Mouse (Mus musculus): ENCODE data around the gene Zfp987. TPM values are rescaled to one million over a fixed set of nuclear protein-coding genes. Genes with fewer than 3 reads are reported as not detected.
"Not testable (repeated sequence)": the region's sequence is repeated elsewhere in the genome, so short reads cannot be mapped to it uniquely, and the experiment has no call there.

Gene Zfp987
- polyA plus RNA-seq (2012; rRNA removed) (not detected in 2 replicates), polyA plus RNA-seq (2014; fragmentation: Nextera tagmentation; extraction: Ambion mirVana) (0.08 and 0.18 TPM in 2 replicates)

GRCm38 (mm10) chr4:146096998-146097397, at the start of gene Zfp987:
Gene Zfp987 (plus strand): TSS chr4:146097298.
- H3K36me3 ChIP-seq (ENCODE audit: control insufficient read depth, insufficient read depth, low read length); H3K9ac ChIP-seq (ENCODE audit: low read depth, low read length, severe bottlenecking); H3K9me3 ChIP-seq (ENCODE audit: control insufficient read depth, low read length); H3K4me1 ChIP-seq (ENCODE audit: control insufficient read depth, insufficient read depth, low read length); H3K27me3 ChIP-seq (ENCODE audit: control insufficient read depth, insufficient read depth, low read length); H3K4me2 ChIP-seq (replicated peaks; ENCODE audit: low read depth, low read length, severe bottlenecking); DNase-seq (ENCODE audit: low spot score); ATAC-seq (ENCODE audit: low FRiP score, low read depth); H3K4me3 ChIP-seq (replicated peaks; ENCODE audit: low read length); H3K27ac ChIP-seq (replicated peaks; ENCODE audit: low read depth, low read length): not testable (repeated sequence)
- 60% methylated on average over 1 of the region's 3 CpGs for WGBS

GRCm38 (mm10) chr4:146052536-146052935, 44.6 kb upstream of the Zfp987 start:
- not testable (repeated sequence) for H3K9ac ChIP-seq (ENCODE audit: low read depth, low read length, severe bottlenecking); H3K27ac ChIP-seq (replicated peaks; ENCODE audit: low read depth, low read length); H3K4me2 ChIP-seq (replicated peaks; ENCODE audit: low read depth, low read length, severe bottlenecking); DNase-seq (ENCODE audit: low spot score); H3K36me3 ChIP-seq (ENCODE audit: control insufficient read depth, insufficient read depth, low read length); H3K4me3 ChIP-seq (replicated peaks; ENCODE audit: low read length); H3K27me3 ChIP-seq (ENCODE audit: control insufficient read depth, insufficient read depth, low read length); H3K4me1 ChIP-seq (ENCODE audit: control insufficient read depth, insufficient read depth, low read length); ATAC-seq (ENCODE audit: low FRiP score, low read depth)
- WGBS: 70% methylated on average over 1 of the region's 1 CpGs
- peaks cover 23% of the 10 kb centered on the region for H3K9me3 ChIP-seq (ENCODE audit: control insufficient read depth, low read length)

GRCm38 (mm10) chr4:146053445-146053844, 43.7 kb upstream of the Zfp987 start:
- not testable (repeated sequence) for H3K27ac ChIP-seq (replicated peaks; ENCODE audit: low read depth, low read length)

GRCm38 (mm10) chr4:146055335-146055734, 41.8 kb upstream of the Zfp987 start:
- H3K9ac ChIP-seq (ENCODE audit: low read depth, low read length, severe bottlenecking): no peak overlapping the region
- no peak overlapping the region for H3K27ac ChIP-seq (replicated peaks; ENCODE audit: low read depth, low read length)
- H3K36me3 ChIP-seq (ENCODE audit: control insufficient read depth, insufficient read depth, low read length): no peaks in the 10 kb centered on the region
- no peak for DNase-seq (ENCODE audit: low spot score)
- peaks cover 37% of the 10 kb centered on the region for H3K9me3 ChIP-seq (ENCODE audit: control insufficient read depth, low read length)
- WGBS: 75% methylated on average over 2 of the region's 2 CpGs
- H3K4me3 ChIP-seq (replicated peaks; ENCODE audit: low read length): no peak overlapping the region
- ATAC-seq (ENCODE audit: low FRiP score, low read depth): no peak
- H3K27me3 ChIP-seq (ENCODE audit: control insufficient read depth, insufficient read depth, low read length): no peaks in the 10 kb centered on the region
- no peak overlapping the region for H3K4me2 ChIP-seq (replicated peaks; ENCODE audit: low read depth, low read length, severe bottlenecking)
- no peaks in the 10 kb centered on the region for H3K4me1 ChIP-seq (ENCODE audit: control insufficient read depth, insufficient read depth, low read length)
- no peak for TF ChIP-seq POLR2A (IDR thresholded peaks at IDR 0.05; ENCODE audit: borderline replicate concordance, extremely low read depth, insufficient read depth, insufficient read length)

More at GRCm38 (mm10) chr4:146053445-146053844, 43.7 kb upstream of the Zfp987 start:
- H3K4me3 ChIP-seq (replicated peaks; ENCODE audit: low read length); ATAC-seq (ENCODE audit: low FRiP score, low read depth); H3K4me2 ChIP-seq (replicated peaks; ENCODE audit: low read depth, low read length, severe bottlenecking); H3K9ac ChIP-seq (ENCODE audit: low read depth, low read length, severe bottlenecking); DNase-seq (ENCODE audit: low spot score); H3K4me1 ChIP-seq (ENCODE audit: control insufficient read depth, insufficient read depth, low read length); H3K36me3 ChIP-seq (ENCODE audit: control insufficient read depth, insufficient read depth, low read length); H3K27me3 ChIP-seq (ENCODE audit: control insufficient read depth, insufficient read depth, low read length): not testable (repeated sequence)
- H3K9me3 ChIP-seq (ENCODE audit: control insufficient read depth, low read length): peaks cover 23% of the 10 kb centered on the region
- WGBS: 79% methylated on average over 2 of the region's 2 CpGs

- H3K4me1 ChIP-seq (ENCODE audit: control insufficient read depth, insufficient read depth, low read length); H3K4me2 ChIP-seq (replicated peaks; ENCODE audit: low read depth, low read length, severe bottlenecking); H3K9ac ChIP-seq (ENCODE audit: low read depth, low read length, severe bottlenecking); ATAC-seq (ENCODE audit: low FRiP score, low read depth); H3K27me3 ChIP-seq (ENCODE audit: control insufficient read depth, insufficient read depth, low read length); H3K4me3 ChIP-seq (replicated peaks; ENCODE audit: low read length); H3K36me3 ChIP-seq (ENCODE audit: control insufficient read depth, insufficient read depth, low read length); H3K27ac ChIP-seq (replicated peaks; ENCODE audit: low read depth, low read length); DNase-seq (ENCODE audit: low spot score): not testable (repeated sequence)
- 91% methylated on average over 12 of the region's 12 CpGs for WGBS
- H3K9me3 ChIP-seq (ENCODE audit: control insufficient read depth, low read length): peaks cover 33% of the 10 kb centered on the region
Measured at GRCm38 (mm10) chr4:146058646-146059045, 38.5 kb upstream of the Zfp987 start.

- H3K36me3 ChIP-seq (ENCODE audit: control insufficient read depth, insufficient read depth, low read length); H3K4me3 ChIP-seq (replicated peaks; ENCODE audit: low read length); H3K27ac ChIP-seq (replicated peaks; ENCODE audit: low read depth, low read length); H3K4me2 ChIP-seq (replicated peaks; ENCODE audit: low read depth, low read length, severe bottlenecking); DNase-seq (ENCODE audit: low spot score); H3K9ac ChIP-seq (ENCODE audit: low read depth, low read length, severe bottlenecking); H3K4me1 ChIP-seq (ENCODE audit: control insufficient read depth, insufficient read depth, low read length); H3K27me3 ChIP-seq (ENCODE audit: control insufficient read depth, insufficient read depth, low read length); ATAC-seq (ENCODE audit: low FRiP score, low read depth): not testable (repeated sequence)
- 90% methylated on average over 4 of the region's 4 CpGs for WGBS
- peaks cover 34% of the 10 kb centered on the region for H3K9me3 ChIP-seq (ENCODE audit: control insufficient read depth, low read length)
Measured at GRCm38 (mm10) chr4:146059078-146059477, 38.0 kb upstream of the Zfp987 start.

GRCm38 (mm10) chr4:146059974-146060693, 37.0 kb upstream of the Zfp987 start:
- WGBS: 93% methylated on average over 25 of the region's 26 CpGs
- H3K4me1 ChIP-seq (ENCODE audit: control insufficient read depth, insufficient read depth, low read length); ATAC-seq (ENCODE audit: low FRiP score, low read depth); DNase-seq (ENCODE audit: low spot score); H3K27ac ChIP-seq (replicated peaks; ENCODE audit: low read depth, low read length); H3K27me3 ChIP-seq (ENCODE audit: control insufficient read depth, insufficient read depth, low read length); H3K9ac ChIP-seq (ENCODE audit: low read depth, low read length, severe bottlenecking); H3K4me2 ChIP-seq (replicated peaks; ENCODE audit: low read depth, low read length, severe bottlenecking); H3K4me3 ChIP-seq (replicated peaks; ENCODE audit: low read length); H3K36me3 ChIP-seq (ENCODE audit: control insufficient read depth, insufficient read depth, low read length): not testable (repeated sequence)
- H3K9me3 ChIP-seq (ENCODE audit: control insufficient read depth, low read length): peaks cover 36% of the 10 kb centered on the region

- not testable (repeated sequence) for H3K27me3 ChIP-seq (ENCODE audit: control insufficient read depth, insufficient read depth, low read length); H3K4me3 ChIP-seq (replicated peaks; ENCODE audit: low read length); H3K4me1 ChIP-seq (ENCODE audit: control insufficient read depth, insufficient read depth, low read length); ATAC-seq (ENCODE audit: low FRiP score, low read depth); H3K36me3 ChIP-seq (ENCODE audit: control insufficient read depth, insufficient read depth, low read length); H3K27ac ChIP-seq (replicated peaks; ENCODE audit: low read depth, low read length); DNase-seq (ENCODE audit: low spot score); H3K4me2 ChIP-seq (replicated peaks; ENCODE audit: low read depth, low read length, severe bottlenecking); H3K9ac ChIP-seq (ENCODE audit: low read depth, low read length, severe bottlenecking)
- peaks cover 31% of the 10 kb centered on the region for H3K9me3 ChIP-seq (ENCODE audit: control insufficient read depth, low read length)
- 91% methylated on average over 9 of the region's 11 CpGs for WGBS
Measured at GRCm38 (mm10) chr4:146061082-146061481, 36.0 kb upstream of the Zfp987 start.
